Mouse (Mus musculus) heart, embryonic 13.5 days (tissue): ENCODE results near the gene Olfr102. TPM values are rescaled to one million over a fixed set of nuclear protein-coding genes. Genes with fewer than 3 reads are reported as not detected.

Source experiments
- ATAC-seq: fragments of 200-750 bp; cut with Nextera tagmentation; 2 replicates; pipeline ENCODE4 v1.8.0; 2017; ENCODE audit warnings: moderate TSS enrichment; ENCODE audit not compliant: insufficient number of reproducible peaks, low FRiP score, low TSS enrichment; ENCODE audit errors: extremely low read depth
- H3K27ac ChIP-seq: fragments of 300-500 bp; sonication (generic); replicated peaks from 2 replicates; pipeline ENCODE4 v1.5.1; 2015; ENCODE audit warnings: moderate library complexity, mild to moderate bottlenecking, inconsistent platforms
- H3K27me3 ChIP-seq: fragments of 300-500 bp; sonication (generic); replicated peaks from 2 replicates; pipeline ENCODE4 v1.6.1; 2015; ENCODE audit warnings: mild to moderate bottlenecking, inconsistent platforms
- H3K36me3 ChIP-seq: fragments of 300-500 bp; sonication (generic); 2 replicates; pipeline ENCODE4 v1.6.1; 2015; ENCODE audit warnings: mild to moderate bottlenecking, inconsistent platforms
- H3K4me1 ChIP-seq: fragments of 300-500 bp; sonication (generic); 2 replicates; pipeline ENCODE4 v1.6.1; 2015; ENCODE audit warnings: inconsistent platforms
- H3K4me2 ChIP-seq: fragments of 300-500 bp; sonication (generic); 2 replicates; pipeline ENCODE4 v1.6.1; 2015; ENCODE audit warnings: inconsistent platforms, mild to moderate bottlenecking, moderate library complexity
- H3K4me3 ChIP-seq: fragments of 300-500 bp; sonication (generic); 2 replicates; pipeline ENCODE4 v1.5.1; 2015; ENCODE audit warnings: moderate library complexity, mild to moderate bottlenecking, inconsistent platforms
- H3K9ac ChIP-seq: fragments of 300-500 bp; sonication (generic); 2 replicates; pipeline ENCODE4 v1.6.1; 2015; ENCODE audit warnings: inconsistent platforms, mild to moderate bottlenecking, moderate library complexity
- H3K9me3 ChIP-seq: fragments of 300-500 bp; sonication (generic); 2 replicates; pipeline ENCODE4 v1.6.1; 2016; ENCODE audit warnings: inconsistent platforms
- WGBS: fragments of 180-500 bp; shearing (Covaris S2); methylation state at CpG from one replicate; pipeline ENCODE4 v1.1.7; 2015; ENCODE audit warnings: mixed read lengths; 5-methylcytosine and 5-hydroxymethylcytosine counted together
- polyA plus RNA-seq: library from polyadenylated mRNA; unstranded; fragments of >200 nt; fragmentation: Nextera tagmentation; extraction: Ambion mirVana; gene quantifications from 2 replicates; pipeline ENCODE4 v1.2.1, GENCODE M21; 2015

The Olfr102 gene
- not detected in 2 replicates for polyA plus RNA-seq

- Histone ChIP-seq H3K4me3 (no peak within 1 kb of the TSS), H3K27me3 (no peaks in the 10 kb centered on the region), H3K9ac (no peak within 1 kb of the TSS), H3K9me3 (peaks cover 12% of the 10 kb centered on the region; the same call in 1 of the 2 replicates), H3K4me1 (no peaks in the 10 kb centered on the region), H3K36me3 (no peaks in the 10 kb centered on the region), H3K4me2 (no peak within 1 kb of the TSS), H3K27ac (no peak within 1 kb of the TSS)
- ATAC-seq: no peak
Measured at GRCm38 (mm10) chr17:37316954-37317353, at the start of gene Olfr102. TSS of gene Olfr102 (minus strand) at chr17:37317054.

GRCm38 (mm10) chr17:37359282-37359681, 42.4 kb upstream of the Olfr102 start, which contains the start of gene Olfr104-ps:
TSS of gene Olfr104-ps (plus strand) at chr17:37359582.
- no peak within 1 kb of the TSS for H3K4me2 ChIP-seq
- H3K9me3 ChIP-seq: peaks cover 6% of the 10 kb centered on the region; the same call in 1 of the 2 replicates
- no peak for ATAC-seq
- H3K9ac ChIP-seq: no peak within 1 kb of the TSS
- H3K36me3 ChIP-seq: no peaks in the 10 kb centered on the region
- no peaks in the 10 kb centered on the region for H3K27me3 ChIP-seq
- H3K27ac ChIP-seq: no peak within 1 kb of the TSS
- H3K4me3 ChIP-seq: no peak within 1 kb of the TSS
- no peaks in the 10 kb centered on the region for H3K4me1 ChIP-seq

DNA sequence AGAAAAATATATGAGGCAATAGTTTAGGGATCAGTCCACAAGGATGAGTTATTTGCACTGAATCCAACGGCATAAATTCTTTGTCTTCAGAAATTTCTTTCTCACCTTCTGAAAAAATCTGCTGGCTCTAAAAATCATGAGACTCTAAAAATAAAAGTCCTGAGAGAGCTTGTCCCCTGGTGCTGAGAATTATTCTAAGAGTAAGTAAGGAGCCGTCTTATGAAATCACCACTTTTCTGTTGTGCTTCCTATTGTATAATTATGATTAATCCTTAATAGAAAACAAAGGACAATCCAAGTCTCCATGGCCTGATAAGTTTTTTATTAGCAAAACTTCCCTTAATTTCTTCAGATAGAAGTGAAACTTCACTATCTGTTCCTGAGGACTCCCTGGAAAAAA, 22.7 kb upstream of the Olfr102 start, which contains the start of gene Olfr103:
Gene Olfr103, minus strand, starts transcription at position 101 of the 400 bp plus-strand sequence.
- Histone ChIP-seq H3K27me3 (no peaks in the 10 kb centered on the region), H3K36me3 (no peaks in the 10 kb centered on the region), H3K4me3 (no peak within 1 kb of the TSS), H3K27ac (no peak within 1 kb of the TSS), H3K4me1 (no peaks in the 10 kb centered on the region), H3K4me2 (no peak within 1 kb of the TSS), H3K9me3 (0 out of 2 replicates have a peak, but pooled peaks cover 4% of the 10 kb centered on the region), H3K9ac (no peak within 1 kb of the TSS)
- WGBS: 75% methylated on average over 2 of the region's 2 CpGs
- ATAC-seq: no peak

DNA sequence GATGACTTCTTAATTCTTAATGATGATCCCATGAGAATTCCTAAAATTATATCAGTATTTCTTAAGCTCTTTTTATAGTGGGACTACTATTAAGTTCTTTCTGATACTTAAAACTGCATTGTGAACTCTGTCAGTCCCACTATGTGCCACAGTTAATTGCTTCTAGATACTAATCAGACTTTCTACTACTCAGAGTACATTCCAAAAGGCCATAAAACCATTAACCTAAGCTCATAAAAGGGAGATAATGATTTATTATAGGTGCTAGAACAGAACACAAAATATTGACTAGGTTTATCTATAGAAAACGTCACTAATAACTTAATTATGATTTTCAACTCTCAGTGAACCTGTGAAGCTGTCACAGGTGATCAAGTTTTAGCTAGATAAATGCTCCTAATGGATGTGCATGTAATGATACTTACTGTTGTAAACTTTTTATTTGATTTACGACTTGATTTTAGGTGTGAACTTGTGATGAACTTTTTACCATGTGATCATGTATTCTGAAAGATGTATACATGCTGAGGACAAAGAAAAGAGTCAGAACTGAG, 6.6 kb downstream of the Olfr102 start:
- WGBS: 33% methylated on average over 2 of the region's 2 CpGs
- Histone ChIP-seq H3K36me3 (no peaks in the 10 kb centered on the region), H3K4me2 (no peak overlapping the region), H3K9me3 (no peaks in the 10 kb centered on the region), H3K27ac (no peak overlapping the region), H3K4me3 (no peak overlapping the region), H3K27me3 (no peaks in the 10 kb centered on the region), H3K4me1 (no peaks in the 10 kb centered on the region), H3K9ac (no peak overlapping the region)
- ATAC-seq: no peak

- no peaks in the 10 kb centered on the region for H3K9me3 ChIP-seq
- ATAC-seq: no peak
Measured at GRCm38 (mm10) chr17:37308483-37308882, 8.4 kb downstream of the Olfr102 start.

DNA sequence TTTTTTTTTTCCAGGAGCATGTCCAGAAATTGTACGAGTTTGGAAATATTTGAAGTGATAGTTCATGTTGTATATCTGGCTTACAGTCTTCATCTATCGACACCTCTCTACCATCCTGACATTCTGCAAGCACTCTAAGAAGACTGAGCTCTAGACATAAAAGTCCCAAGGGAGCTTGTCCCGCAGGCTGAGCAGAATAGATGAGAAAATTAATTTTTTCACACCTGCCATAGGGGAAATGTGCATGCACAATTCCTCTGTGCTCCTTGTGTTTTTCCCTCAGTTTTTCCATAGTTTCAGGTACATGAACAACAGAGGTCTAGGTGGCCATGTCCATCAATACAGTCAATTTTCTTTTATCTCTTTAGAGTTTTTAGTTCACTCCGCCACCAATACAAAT, 12.6 kb downstream of the Olfr102 start, which contains the start of gene Olfr101:
Gene Olfr101, minus strand, starts transcription at position 101 of the 400 bp plus-strand sequence.
- no peak for ATAC-seq
- Histone ChIP-seq H3K4me1 (no peaks in the 10 kb centered on the region), H3K4me3 (no peak within 1 kb of the TSS), H3K9me3 (no peaks in the 10 kb centered on the region), H3K4me2 (no peak within 1 kb of the TSS), H3K27me3 (no peaks in the 10 kb centered on the region), H3K36me3 (no peaks in the 10 kb centered on the region), H3K27ac (no peak within 1 kb of the TSS), H3K9ac (no peak within 1 kb of the TSS)
- WGBS: 66% methylated on average over 4 of the region's 4 CpGs

More at GRCm38 (mm10) chr17:37308483-37308882, 8.4 kb downstream of the Olfr102 start:
- no peak overlapping the region for H3K4me2 ChIP-seq
- 31% methylated on average over 4 of the region's 4 CpGs for WGBS
- no peaks in the 10 kb centered on the region for H3K4me1 ChIP-seq
- no peaks in the 10 kb centered on the region for H3K36me3 ChIP-seq
- no peak overlapping the region for H3K4me3 ChIP-seq
- no peak overlapping the region for H3K27ac ChIP-seq
- no peaks in the 10 kb centered on the region for H3K27me3 ChIP-seq
- H3K9ac ChIP-seq: no peak overlapping the region

GRCm38 (mm10) chr17:37283360-37283759, 33.5 kb downstream of the Olfr102 start, which contains the start of gene Olfr99:
TSS of gene Olfr99 (minus strand) at chr17:37283460.
- Histone ChIP-seq H3K4me3 (no peak within 1 kb of the TSS), H3K4me2 (no peak within 1 kb of the TSS), H3K9me3 (no peaks in the 10 kb centered on the region), H3K36me3 (no peaks in the 10 kb centered on the region), H3K27me3 (no peaks in the 10 kb centered on the region), H3K9ac (no peak within 1 kb of the TSS), H3K27ac (no peak within 1 kb of the TSS), H3K4me1 (no peaks in the 10 kb centered on the region)
- WGBS: 66% methylated on average over 1 of the region's 1 CpGs
- ATAC-seq: no peak

- H3K27ac ChIP-seq: no peak overlapping the region
- no peak overlapping the region for H3K4me3 ChIP-seq
- H3K4me2 ChIP-seq: no peak overlapping the region
- H3K27me3 ChIP-seq: no peaks in the 10 kb centered on the region
- no peak for ATAC-seq
- WGBS: 59% methylated on average over 1 of the region's 1 CpGs
- H3K36me3 ChIP-seq: no peaks in the 10 kb centered on the region
- no peaks in the 10 kb centered on the region for H3K9me3 ChIP-seq
- H3K4me1 ChIP-seq: no peaks in the 10 kb centered on the region
- no peak overlapping the region for H3K9ac ChIP-seq
Measured at GRCm38 (mm10) chr17:37280331-37280730, 36.5 kb downstream of the Olfr102 start.

GRCm38 (mm10) chr17:37276573-37276972, 40.3 kb downstream of the Olfr102 start:
- Histone ChIP-seq H3K9ac (no peak overlapping the region), H3K27ac (no peak overlapping the region), H3K36me3 (no peaks in the 10 kb centered on the region), H3K27me3 (no peaks in the 10 kb centered on the region), H3K4me1 (no peaks in the 10 kb centered on the region), H3K4me3 (no peak overlapping the region), H3K4me2 (no peak overlapping the region), H3K9me3 (no peaks in the 10 kb centered on the region)
- ATAC-seq: no peak

- H3K4me1 ChIP-seq: peaks cover 2% of the 10 kb centered on the region
- no peak overlapping the region for H3K4me3 ChIP-seq
- H3K9ac ChIP-seq: no peak overlapping the region
- 0 out of 2 replicates have a peak, but pooled peaks cover 8% of the 10 kb centered on the region for H3K27me3 ChIP-seq
- H3K4me2 ChIP-seq: no peak overlapping the region
- H3K27ac ChIP-seq: no peak overlapping the region
- no peak for ATAC-seq
- H3K36me3 ChIP-seq: no peaks in the 10 kb centered on the region
- H3K9me3 ChIP-seq: no peaks in the 10 kb centered on the region
- WGBS: 57% methylated on average over 2 of the region's 2 CpGs
Measured at GRCm38 (mm10) chr17:37275626-37276248, 41.1 kb downstream of the Olfr102 start.

GRCm38 (mm10) chr17:37270702-37271092, 46.2 kb downstream of the Olfr102 start:
- H3K4me3 ChIP-seq: peak overlapping the region; percentile 66
- 0 out of 2 replicates have a peak, but pooled peaks have one; percentile 22 for ATAC-seq
- 0 out of 2 replicates have a peak, but pooled peaks cover 8% of the 10 kb centered on the region for H3K27me3 ChIP-seq
- no peaks in the 10 kb centered on the region for H3K9me3 ChIP-seq
- H3K36me3 ChIP-seq: no peaks in the 10 kb centered on the region
- peak overlapping the region; percentile 99 for H3K4me2 ChIP-seq
- H3K9ac ChIP-seq: peak overlapping the region; percentile 69
- H3K4me1 ChIP-seq: peaks cover 7% of the 10 kb centered on the region
- no peak overlapping the region for H3K27ac ChIP-seq
- WGBS: 48% methylated on average over 8 of the region's 8 CpGs
